Mouse (Mus musculus) spleen, postnatal 36 days (tissue): ENCODE results near the gene D8Ertd738e.
A peak's percentile ranks its signal among the peaks of the same experiment; 100 is the strongest.

Experiments used
- DNase-seq, 2 experiments: peaks; one replicate each; pipeline ENCODE4 v3.0.0; 2022; ENCODE audit warnings: low spot score in 2 of 2, mixed read lengths in 1 of 2

The D8Ertd738e gene

GRCm38 (mm10) chr8:84236410-84236997 lies 13.0 kb downstream of the D8Ertd738e start:
- no peak for DNase-seq

- DNase-seq: no peak
These were observed 13.6 kb downstream of the D8Ertd738e start for GRCm38 (mm10) chr8:84235746-84236409.

DNA sequence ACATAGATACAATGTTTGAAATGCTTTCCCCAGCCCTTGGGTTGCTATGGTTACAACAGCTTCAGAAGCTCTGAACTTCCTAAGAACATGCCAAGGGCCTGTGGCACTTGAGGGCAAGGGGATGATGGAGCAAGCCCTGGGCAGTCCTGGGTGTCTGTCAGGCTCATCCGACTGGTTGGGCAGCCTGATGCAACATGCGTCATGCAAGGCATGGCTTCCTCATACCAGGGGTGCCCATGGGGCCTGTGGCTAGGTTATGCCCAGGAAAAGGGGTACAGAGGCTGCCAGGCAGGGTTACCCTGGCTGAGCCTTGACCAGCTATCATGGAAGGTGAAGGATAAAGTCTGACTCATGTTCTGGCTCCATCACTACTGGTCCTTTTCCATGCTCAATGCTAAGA lies 16.5 kb downstream of the D8Ertd738e start:
- no peak for DNase-seq

- no peak for DNase-seq
These were observed 18.8 kb downstream of the D8Ertd738e start for GRCm38 (mm10) chr8:84230735-84231134.

DNA sequence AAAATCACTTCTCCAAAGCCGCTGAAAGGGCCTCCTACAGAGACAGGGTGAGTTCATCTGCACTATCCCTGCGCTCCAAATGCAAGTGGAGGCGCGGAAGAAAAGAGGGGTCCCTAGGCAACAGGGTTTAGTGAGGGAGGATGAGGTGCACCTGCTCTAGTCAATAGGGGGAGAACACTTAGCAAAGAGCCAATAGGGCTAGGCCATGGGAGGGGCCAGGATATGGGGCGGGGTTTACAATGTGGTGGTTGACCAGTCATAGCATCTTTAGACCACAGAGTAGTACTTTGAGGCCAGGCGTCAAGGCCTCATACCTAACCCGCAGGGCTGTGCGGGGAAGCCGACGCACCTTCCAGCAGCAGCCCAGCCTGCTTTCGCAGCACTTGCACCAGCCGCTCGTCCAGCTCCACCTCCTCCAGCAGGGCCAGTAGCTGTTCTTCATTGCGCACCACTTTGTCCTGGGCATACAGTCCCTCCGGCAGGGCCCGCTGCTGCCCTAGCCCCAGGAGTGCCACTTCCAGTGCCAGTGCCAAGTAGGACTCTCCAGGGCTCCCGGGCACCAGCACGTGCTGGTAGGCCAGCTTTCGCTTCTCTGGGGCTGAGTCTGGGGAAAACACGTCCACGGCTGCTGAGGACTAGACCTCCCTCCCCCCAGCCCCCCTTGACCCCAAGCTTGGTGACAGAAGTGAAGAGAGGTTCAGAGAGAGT lies 26.0 kb downstream of the D8Ertd738e start:
- DNase-seq: no peak

DNA sequence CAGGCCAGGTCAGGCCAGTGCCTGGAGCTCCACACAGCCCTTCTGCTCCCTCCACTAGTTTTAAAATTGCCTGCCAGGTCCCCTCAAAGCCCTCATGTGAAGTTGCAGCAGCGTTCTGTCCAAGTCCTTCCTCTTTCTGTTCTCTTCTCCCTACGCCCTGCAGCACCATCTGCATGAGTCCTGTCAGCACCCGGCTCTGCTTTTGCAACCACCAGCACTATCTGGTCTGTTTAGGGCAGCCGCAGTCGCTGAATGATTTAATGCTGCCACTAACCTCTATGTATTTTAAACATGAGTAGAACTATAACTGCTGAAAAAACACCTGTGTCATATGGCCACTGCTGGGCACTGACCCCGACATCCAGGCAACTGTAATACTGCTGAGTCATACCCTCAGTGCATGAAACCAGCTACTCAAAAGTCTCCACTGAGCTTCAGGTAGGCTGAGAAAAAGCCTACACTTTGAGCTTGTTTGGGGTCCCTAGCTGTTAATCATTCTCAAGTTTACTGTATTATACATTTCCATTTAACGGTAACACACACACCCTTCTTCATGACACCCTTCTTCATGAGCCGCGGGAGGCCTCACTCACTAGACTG lies 26.9 kb downstream of the D8Ertd738e start:
- DNase-seq: peak in 1 of 2 experiments; percentile 31

- DNase-seq: peak in 1 of 2 experiments; percentile 15
These were observed 29.4 kb downstream of the D8Ertd738e start for GRCm38 (mm10) chr8:84220105-84220504.

DNA sequence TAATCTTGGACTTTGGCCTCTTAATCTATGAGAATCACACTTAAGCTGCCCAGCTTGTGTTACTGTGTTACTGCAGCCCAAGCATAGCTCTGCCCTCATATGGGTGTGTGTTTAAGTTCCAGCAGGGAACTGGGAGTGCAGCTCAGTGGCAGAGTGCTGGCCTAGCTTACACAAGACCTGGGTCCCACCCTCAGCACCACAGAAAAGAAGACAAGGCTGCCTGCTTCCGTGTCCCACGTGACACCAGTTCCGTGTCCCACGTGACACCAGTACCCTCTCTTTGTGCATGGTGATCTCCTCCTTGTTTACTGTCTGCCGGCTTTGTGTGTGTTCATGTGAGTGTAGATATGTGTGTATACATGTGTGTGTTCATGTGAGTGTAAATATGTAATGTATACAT lies 31.4 kb downstream of the D8Ertd738e start:
- peak in 1 of 2 experiments; percentile 9 for DNase-seq

GRCm38 (mm10) chr8:84217206-84217605 lies 32.3 kb downstream of the D8Ertd738e start:
- DNase-seq: no peak

- no peak for DNase-seq
These were observed 36.2 kb downstream of the D8Ertd738e start for GRCm38 (mm10) chr8:84213277-84213676.

DNA sequence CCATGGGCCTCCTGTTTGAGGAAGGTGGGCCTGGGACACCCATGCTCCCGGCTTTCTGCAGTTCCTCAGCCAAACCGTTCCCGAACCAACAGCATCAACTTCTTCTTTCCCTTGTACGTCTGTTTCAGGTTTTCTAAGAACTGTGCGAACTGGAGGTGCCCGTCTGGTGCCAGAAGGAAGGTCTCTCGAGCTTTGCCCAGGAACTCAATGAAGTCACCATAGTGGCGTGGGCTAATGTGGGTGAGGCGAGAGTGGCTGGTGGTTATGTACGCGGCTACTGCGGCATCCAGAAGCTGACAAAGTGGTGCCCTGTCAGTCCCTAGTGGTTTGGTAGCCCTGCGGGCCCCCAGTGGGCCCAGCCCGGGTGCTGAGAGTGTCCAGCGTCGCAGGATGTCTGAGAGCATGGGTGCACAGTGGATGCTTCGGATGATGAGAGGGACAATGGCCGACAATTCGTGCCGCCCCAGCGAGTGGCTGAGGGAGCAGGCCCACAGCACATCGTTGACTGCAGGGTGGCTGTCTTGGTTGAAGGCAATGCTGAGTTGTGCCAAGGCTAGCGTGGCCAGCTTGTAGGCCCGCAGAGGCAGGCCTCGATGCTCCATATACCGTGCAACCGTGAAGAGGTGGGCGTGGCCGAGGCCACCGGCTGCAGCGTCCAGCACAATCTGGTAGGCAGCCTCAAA lies 37.5 kb downstream of the D8Ertd738e start:
- no peak for DNase-seq

DNA sequence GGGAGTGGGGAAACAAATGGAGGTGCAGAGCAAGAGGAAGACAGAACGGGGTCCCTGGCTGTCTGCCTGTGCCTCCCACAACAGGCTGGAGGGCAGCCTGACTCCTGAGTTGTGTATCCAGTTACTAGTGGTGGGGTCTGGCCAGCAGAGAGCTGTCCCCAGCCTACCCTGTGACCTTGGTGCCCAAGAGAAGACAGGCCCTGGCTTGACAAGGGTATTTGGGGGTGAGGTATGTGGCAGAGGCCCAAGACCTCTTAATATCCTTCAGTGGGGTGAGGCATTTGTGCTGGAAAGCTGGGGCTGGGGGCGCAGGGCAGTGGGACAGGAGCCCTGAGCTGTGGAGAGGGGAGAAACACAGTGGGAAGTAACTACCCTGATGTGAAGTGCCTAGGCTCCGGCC lies 38.3 kb downstream of the D8Ertd738e start:
- no peak for DNase-seq

- DNase-seq: peak; percentile 68 to 74
These were observed 39.2 kb downstream of the D8Ertd738e start for GRCm38 (mm10) chr8:84210167-84210791.

- no peak for DNase-seq
These were observed 40.8 kb downstream of the D8Ertd738e start for GRCm38 (mm10) chr8:84208381-84209380.

- DNase-seq: peak; percentile 35 to 56
These were observed 41.7 kb downstream of the D8Ertd738e start for GRCm38 (mm10) chr8:84207811-84208210.

DNA sequence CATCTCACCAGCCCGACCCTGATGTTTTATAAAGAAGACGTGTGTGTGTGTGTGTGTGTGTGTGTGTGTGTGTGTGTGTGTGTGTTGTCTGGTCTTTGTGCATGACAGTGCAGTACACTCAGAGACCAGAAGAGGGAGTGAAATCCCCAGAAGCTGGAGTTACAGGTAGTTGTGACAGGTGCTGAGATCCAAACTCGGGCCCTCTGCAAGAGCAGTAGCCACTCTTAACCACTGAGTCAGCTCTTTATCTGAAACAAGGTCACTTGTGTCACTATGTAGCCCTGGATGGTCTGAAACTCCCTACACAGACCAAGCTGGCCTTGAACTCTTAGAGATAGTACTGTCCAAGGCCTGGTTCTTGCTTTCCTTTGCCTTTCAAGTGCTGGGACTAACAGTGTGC lies 42.9 kb downstream of the D8Ertd738e start:
- DNase-seq: no peak

GRCm38 (mm10) chr8:84205073-84205472 lies 44.4 kb downstream of the D8Ertd738e start:
- DNase-seq: no peak

DNA sequence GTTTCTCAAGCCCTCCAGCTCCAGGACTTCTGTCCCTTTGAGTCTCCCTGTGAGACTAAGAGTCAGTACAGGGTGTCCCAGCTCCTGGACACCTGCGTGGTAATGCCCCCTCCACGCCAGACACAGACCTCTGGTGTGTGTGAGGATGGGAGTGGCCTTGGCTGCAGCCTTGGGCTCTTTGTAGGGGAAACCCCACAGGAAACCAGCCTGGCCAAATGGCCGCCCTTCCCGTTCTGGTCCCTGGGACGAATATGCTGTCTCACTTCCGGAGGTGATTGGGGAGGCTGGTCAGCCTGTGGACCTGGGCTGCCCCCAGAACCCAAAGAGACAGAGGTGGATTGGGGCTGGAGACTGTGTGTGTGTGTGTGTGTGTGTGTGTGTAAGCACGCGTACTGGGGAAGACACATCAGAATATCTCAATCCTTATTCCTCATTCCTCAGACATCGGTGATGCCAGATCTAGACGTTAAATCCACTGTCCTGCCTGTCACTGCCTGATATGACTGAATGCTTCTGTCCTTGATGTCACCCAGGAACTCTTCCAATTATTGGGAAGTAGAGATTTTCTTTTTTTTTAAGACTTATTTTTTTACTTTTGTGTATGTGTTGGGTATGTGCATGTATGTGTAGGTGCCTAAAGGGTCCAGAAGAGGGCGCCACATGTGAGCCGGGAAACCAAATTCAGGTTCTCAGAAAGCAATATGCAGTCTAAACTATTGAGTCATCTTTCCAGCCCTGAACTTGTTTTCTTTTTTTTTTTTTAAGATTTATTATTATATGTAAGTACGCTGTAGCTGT lies 45.3 kb downstream of the D8Ertd738e start:
- DNase-seq: peak; percentile 50 to 66
